Mouse (Mus musculus) cerebellum, adult 9-10 months (tissue): ENCODE measurements around the gene Pde6h.

Experiments used
- DNase-seq: peaks from one replicate; pipeline ENCODE4 v3.0.0; 2022

Pde6h gene

DNA sequence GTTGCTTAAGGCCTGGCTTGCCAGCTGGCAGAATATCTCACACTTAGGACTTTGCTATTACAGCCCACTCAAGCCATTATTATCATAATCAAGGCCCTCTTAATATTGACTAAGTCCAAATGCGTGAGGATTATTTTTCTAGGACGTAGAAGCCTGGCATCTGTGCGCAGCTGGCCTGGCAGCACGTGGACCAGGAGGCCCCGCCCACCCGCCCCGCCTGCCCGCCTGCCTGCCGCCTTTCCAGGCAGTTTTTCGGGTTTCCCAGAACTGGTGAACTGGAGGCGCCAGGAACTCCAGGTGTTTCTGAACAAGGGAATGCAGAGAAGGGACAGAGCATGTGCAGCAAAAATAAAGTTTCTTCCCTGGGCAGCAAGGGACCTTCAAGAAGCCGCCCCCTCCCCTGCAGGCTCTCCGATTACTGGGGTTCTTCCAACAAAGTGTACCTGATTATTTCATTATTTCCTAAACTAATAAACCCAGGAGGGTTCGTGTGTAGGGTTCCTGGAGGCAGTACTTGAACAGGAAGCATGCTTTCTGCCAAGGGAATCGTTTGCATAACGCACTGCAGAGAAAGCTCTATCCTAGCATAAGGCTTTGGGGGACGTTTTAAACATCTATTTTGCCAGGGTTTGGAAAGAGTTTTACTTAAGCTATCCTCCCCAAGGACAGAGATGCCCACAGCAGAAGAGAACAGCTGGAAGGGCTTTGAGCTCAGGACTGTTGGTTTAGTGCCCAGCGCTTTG lies 10.1 kb upstream of the Pde6h start:
- no peak for DNase-seq

DNA sequence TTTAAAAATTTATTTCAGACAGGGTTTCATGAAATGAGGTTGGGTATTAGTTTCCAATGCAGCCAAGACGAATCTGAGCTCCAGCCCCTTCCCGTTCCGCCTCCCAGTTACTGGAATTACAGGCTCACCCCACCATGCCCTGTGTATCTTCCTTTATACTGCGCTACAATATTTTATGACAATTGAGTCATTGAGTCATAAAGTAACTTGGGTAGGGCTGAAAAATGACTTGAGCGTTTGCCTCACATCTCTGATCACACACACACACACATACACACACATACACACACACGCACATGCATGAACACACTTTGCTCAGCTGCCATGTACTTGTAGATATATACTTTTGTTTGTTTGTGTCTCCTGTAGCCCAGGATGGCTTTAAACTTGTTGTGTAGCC lies 9.4 kb upstream of the Pde6h start:
- no peak for DNase-seq

DNA sequence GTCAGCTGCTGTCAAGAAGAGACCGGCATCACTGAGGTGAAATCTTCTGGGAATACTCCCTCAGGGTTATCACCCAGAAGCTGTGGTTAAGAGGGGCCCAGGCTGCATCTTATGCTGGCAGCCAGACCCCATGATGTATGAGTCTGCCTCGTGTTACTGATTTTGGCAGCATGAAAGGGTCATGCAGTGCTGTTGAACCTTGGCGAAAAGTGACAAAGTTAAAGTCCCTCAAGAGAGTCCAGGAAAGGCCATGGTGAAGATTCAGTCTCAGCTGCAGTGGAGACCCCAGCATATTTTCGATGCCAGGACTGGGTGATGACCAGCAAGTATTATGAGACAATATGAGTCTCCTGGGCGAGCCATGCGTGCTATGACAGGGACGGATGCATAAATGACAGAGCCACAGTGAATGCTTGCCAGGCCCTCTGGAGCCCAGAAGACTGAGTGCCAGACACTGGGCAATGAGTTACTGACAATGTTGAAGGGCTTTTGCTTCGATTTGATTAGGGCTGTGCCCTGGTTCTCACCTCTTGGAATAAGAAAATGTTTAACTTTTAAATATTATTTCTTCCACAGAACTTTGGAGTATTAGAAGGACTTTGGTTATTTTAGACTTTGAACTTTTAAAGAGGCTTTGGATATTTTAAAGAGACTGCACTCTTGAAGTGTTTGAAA lies 7.8 kb upstream of the Pde6h start:
- no peak for DNase-seq

DNA sequence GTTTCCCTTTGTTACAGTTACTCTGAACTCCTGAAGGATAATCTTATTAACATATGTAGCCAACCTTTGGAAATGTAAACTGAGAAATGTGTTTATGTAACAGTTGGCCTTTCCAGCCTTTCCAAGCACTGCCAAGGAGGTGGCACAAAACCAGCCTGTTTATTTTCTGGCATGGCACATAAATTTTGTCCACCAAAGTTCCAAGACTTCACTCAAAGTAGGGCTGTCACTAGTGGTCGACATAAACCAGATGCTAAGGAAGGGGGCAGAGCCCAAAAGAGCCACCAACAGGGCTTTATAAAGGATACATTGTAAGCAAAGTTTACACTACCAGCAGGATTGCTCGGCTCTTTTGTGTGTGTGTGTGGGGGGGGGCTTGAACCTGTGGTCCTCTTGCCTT lies 5.7 kb upstream of the Pde6h start:
- no peak for DNase-seq

DNA sequence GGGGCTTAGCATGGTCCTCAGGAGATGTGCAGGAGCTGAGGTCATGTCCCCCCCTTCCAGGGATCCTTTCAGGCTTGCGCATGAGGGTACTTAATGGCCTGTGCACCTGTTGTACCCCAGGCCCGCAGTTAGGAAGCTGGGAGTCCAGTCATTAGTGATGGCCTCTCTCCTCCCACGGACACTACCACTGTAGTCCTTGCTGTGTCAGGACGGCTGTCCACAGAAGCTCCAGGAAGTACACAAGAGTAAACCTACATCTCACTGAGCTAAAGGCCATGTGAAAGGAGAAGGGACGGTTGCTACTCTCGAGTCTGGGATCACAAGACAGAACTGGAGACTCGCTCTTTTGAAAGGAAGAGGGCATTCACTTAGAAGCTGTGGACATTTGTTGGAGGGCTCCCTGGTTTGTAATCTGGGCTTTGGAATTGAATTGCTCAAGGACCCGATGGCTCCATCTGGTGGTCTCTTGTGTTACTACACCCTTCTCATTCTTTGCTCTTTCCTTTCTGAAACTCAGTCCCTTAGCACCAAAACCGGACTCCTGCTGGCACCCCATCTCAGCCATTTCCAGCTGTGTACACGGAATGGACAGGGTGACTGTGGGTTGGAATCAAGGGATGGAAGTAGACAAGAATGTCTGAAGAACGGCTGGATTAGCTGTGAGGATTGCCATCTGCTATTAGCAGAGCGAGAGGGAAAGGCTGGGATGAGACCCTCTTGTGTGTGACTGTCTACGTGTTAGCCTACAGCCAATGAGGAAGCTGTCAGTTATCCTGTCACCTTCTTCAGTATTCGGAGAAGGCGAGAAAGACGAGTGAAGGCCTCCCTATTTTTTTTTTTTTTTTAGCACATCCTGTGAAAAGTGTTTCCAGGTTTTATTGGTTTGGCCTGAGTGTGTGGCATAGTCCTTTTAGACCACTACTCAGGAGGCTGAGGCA lies 3.0 kb upstream of the Pde6h start:
- DNase-seq: peak; percentile 61

DNA sequence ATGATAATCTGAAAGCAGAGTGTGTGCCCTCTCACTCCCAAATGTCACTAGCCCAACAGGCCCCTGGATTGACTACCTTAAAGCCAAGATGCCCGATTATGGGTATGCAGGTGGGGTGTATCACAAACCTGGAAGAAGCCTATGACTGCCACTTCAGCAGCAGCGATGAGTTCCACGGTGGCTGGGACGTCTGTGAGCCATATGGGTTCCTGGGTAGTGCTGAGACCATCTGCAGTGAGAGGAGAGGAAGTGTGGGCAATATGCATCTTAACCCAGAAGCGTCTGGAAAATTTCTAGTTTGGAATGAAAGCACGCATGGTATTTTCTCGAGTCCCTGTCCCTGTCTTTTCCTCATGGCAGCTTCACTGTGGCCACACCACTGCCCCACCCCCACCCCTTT lies 2.0 kb upstream of the Pde6h start:
- no peak for DNase-seq

DNA sequence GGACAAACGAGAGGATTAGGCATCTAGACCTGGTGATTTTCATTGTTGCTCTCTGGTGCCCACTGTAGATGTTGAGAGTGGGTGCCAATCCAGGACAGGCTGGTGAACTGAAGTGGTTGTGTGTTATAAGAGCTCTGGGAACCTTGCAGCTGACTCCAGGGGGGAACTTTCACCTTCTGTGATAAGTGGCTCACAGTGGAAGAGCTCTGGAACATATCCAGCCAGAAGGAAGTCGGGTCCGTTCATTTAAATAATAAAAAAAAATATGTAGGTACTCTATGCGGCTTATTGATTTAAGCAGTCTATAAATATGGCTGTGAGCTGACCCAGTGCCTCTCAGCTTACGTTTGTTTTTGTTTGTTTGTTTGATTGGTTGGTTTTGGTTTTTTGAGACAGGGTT lies 1.6 kb upstream of the Pde6h start, which contains the start of gene Erp27:
TSS of gene Erp27 (minus strand) at position 101 of the 400 bp plus-strand sequence.
- no peak for DNase-seq

DNA sequence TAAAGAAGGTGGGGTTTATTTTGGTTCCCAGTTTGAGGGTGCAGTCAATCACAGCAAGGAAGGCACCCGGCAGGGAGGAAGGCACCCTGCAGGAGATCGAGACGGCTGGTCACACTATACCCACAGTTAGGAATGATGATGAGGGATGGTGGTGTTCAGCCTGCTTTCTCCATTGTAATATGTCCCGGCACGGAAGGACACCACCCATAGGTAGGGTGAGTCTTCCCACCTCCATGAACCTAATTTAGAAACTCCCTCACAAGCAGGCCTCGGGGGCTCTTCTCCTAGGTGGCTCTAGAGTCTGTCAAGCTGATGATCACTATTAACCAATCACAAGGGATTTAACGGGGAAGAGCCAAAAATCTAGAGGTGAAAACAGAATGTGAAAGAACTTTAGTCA lies 761 bp upstream of the Pde6h start:
- no peak for DNase-seq

DNA sequence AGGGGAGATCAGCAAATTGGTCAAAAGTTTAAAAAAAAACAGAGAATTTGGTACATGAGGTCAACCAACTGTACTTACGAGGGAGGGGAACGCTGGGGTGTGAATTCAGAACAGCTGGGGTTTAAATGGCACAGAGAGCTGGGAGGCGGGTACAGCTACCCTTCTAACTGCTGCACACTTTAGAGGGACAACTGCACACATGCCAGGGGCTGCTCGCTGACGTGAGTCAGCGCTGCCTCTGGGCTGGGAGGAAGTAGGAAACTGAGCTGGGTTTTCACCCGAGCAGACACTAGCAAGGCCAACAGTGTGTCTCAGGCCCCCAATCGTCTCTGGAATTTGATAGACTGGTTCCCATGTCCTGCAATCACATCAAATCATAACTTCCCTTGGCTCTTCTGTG lies 1.4 kb downstream of the Pde6h start:
- DNase-seq: no peak

DNA sequence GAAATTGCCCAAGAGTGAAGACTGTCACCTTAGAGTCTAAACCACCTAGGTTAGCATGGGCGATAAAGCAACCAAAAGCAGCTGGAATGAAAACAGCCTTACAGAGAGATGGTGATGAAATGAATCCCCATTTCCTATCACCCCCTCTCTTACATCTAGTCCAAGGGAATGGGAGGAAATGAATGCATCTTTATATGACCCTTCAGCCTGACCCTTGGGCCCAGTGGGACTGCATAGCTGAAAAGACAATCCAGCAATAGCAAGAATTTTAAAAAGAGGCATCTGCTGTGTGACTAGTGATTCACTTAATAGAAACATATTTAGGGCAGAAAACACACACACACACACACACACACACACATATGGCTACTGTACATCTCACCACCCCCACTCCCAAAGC lies 4.0 kb downstream of the Pde6h start:
- no peak for DNase-seq

DNA sequence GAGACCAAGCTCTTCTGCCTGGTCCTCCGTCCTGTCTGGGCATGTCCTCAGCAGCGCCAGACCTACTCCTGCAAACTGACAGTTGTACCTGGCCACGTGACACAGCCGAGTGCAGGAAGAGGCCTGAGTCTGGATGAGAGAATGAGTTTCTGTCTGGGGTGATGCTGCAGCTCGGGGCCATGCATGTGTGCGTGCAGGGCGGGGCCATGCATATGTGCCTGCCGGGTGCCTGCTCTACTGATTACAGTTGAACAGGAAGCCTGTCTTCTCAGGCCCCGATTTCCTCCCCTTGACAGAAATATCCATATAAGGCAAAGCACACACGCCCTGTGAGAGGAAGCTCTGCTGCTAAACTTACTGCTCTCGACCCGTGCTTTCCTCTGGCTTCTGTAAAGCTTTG lies 7.0 kb downstream of the Pde6h start:
- no peak for DNase-seq

DNA sequence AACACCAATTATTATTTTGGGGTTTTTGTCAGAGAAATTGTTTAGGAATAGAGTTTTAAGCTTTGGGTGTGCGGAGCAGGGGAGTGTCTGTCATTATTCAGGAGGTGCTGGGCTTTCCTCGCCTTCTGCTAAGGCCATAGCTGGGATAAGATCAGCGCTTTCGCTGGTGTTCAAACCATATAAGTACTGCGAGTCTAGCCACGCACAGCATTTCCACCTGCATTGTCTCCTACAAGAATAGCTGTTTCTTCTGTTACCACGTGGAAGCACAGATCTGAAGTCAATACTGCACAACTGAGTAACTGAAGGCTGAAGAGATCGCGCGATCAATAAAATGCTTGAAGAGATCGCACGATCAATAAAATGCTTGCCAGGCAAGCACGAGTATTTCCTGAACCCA lies 7.6 kb downstream of the Pde6h start:
- DNase-seq: no peak

DNA sequence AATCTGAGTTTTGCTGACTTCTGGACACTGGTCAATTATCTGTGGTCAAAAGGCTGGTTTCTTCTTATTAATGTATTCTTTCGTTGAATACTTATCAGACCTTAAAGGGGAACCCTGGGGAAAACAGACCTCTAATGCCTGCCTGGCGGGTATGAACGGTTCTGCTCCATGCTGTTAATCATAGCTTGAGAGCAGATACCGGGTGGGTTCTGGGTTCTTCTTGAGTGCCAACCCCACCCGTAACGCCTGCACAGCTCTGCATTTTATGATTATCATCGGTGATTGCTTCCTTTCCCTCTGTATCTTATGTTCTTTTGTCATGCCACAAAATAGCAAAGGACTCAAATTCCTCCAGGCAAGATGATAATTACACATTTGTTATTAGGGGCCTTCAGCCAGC lies 10.4 kb downstream of the Pde6h start:
- no peak for DNase-seq

DNA sequence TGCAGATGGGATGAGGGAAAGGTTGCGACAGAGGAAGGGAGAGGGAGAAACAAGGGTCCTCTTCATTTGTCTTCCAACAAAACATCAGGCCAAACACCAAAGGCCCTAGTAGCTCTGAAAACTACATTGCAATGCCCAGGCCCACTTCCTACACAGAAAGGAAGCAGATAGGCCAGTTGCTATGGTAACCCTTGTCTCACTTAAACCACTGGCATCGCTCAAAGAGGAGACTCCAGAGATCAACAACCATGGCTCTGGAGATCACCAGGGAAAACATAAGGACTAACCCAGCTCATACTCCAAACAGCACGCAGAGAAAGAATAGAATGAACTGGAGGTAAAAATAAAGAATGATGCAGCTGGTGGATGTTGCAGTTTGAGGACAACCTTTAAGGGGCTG lies 11.6 kb downstream of the Pde6h start:
- no peak for DNase-seq

DNA sequence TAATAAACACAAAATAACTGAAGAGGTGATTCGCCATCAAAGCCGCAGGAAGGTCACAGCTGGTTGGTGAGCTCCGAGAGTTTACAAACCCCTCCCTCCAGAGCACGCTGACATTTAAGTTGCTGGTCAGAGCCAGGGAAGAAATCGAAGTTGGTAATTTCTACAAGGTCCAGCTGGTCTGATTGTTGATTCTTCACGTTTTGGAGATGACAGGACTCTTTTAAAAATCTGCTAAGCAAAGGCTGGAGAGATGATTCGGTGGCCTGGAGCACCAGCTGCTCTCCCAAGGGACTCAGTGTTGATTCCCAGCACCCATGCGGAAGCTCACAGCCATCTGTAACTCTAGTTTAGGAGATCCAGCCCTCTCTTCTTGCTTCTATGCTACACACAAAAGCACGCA lies 12.7 kb downstream of the Pde6h start:
- DNase-seq: no peak

DNA sequence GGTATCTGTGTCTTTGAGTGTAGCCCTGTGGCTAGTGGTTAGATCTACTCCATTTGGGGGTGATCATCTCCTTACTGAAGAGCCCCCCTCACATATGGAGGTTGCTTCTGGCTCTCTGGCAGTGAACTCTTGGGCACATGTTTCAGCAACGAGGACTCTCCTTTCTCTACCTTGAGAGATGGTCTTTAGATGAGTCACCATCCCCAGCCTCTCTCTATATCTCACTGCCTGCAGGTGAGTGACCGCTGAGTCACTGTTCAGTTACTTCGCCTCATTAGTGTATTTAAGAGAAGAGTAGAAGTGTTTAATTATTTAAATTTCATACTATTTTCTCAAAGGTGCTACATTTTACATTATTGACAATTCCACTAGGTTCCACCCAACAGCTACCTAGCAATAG lies 13.5 kb downstream of the Pde6h start:
- no peak for DNase-seq

DNA sequence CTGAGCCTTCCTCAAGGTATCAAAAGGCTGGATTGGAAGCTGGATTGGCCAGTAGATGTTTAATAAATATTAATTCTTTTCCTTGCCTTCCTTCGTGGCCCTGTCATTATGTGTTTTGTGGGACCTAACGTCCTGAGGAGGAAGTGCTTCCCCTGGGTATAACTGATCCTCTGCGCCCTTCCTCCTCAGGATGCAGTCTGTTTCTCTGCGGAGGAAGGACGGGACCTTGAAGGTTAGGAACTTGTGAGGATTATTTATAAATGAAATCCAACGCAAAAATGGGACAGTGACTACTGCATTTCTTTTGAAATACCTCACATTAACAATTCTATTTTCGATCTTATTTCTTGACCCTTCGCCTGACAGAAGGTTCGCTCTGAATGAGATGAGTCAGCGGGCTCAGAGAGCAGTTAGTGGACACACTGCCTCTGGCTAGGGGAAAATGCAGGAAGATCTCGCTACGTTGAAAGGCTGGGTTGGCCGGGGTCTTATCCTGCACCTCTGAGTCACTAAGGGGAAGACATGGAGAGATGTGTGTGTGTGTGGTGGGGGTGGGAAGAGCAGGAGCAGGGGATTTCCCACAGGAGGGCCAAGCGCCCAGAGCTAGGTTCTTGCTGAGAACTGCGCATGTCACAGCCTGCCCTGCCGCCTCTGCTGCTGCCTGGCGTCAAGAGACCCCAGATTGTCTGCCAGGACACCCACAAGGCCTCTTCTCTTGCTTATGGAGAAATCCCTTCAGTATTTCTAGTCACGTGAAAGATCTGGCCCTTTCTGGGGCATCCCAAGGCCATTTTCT lies 14.9 kb downstream of the Pde6h start:
- DNase-seq: no peak

DNA sequence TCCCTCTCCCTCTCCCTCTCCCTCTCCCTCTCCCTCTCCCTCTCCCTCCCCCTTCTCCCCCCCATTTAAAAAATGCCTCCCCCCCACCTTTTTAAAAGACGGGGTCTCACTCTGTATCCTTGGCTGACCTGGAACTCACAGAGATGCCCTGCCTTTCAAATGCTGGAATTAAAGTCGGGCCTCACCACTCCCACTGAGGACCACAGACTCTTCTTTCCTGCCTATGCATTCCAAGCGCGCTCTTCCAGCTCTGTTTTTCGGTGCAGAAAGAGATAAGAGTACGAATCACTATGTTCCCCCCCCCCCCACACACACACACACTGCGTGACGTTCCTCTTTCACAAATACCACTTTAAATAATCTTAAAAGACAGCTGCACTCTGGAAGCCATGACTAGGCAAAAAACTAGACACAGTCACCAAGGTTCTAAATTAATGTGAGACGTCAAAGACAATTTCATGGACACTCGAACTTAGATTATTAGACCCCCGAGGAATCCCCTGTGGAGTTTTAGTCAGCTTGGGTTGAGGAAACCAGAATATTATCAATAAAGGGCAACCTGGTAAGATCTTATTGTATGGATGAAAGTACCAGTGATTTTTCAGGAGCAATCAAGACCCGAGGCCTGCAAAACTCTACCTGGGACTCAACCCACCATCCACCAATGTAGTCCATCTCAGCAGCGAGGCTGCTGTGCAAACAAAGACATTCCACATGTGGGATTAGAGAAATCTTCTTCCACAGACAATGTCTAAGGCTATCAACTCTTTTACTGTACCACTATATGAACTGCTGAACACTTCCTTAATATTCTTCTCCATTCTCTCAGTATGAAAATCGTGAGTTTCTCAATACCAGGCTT lies 15.9 kb downstream of the Pde6h start:
- no peak for DNase-seq

DNA sequence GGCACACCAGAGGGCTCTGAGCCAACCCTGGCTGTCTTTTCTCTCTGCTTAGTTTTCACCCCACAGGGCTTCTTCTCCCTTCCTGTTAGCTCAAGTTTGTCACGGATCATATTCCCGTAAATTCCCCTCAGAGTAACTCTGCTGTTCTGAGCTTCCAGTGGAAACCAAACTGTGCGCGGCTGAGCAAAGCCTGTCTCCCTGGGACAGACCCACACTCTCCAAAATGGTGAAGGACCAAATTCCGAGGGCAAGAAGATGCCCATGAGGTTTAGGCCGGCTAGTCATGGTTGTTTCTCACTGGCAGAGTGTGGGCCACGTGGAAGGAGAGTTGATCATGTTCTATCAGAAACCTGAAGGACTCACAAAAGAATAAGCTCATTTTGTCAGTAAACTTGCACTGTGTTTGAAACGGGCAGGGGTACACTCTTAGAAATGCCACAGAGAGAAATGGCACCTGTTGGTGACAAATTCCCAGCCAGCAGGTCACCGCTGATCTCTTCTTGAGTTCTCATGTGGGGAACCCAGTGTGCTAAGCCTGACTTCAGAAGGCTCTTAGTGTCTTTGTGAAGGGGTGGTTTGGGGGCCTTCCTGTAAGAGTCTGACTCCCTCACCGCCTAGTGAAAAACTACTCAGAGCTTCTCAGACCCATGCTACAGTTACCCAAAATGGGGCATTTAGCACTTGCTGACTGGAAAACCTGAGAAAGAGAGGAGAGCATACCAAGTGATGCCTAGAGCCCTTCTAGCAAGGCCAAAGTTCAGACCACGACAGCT lies 16.7 kb downstream of the Pde6h start:
- DNase-seq: no peak

DNA sequence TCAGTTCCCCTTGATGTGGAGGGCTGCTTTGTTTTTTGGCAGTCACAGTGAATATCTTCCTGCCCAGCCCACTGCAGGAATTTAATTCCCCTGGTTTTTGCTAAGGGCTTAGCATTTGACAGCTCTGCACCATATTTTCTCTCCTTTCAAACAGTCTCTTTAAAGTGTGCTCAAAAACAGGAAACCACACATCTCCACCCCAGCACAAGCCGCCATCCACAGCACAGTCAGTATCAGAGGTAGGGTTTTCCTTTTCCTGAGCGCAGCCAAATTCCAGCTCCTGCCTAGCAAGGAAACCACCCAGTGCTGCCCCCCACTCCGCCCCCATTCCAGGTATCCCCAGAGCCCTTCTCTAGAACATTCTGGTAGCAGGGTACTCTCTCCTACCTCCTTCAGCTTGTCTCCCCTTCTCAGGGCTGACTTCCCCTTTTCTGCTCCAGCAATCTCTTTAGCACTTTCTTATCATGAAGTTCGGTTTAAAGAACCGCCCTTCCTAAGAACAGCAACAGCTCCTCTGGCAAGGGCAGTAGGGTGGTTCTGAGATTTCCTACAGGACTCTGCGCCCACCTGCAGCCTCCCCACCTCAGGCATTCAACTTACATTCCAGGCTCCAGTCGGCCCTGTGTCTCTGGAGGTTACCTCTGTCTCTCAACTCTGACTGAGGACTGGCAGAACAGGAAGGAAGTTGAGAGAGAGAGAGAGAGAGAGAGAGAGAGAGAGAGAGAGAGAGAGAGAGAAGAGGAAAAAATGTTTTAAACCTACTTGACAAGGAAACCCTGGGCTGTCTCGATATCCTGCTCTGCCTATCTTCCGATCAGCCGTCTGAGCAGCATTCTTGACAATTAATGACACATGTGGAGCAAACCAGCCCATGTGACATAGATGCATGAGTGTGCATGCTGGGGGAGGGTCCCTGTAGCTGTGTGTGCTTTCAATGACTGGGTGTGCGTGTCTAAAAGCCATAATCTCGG lies 17.7 kb downstream of the Pde6h start, which contains the start of gene Arhgdib:
TSS of gene Arhgdib (minus strand) at position 849 of the 971 bp plus-strand sequence.
- DNase-seq: no peak
